Mouse (Mus musculus) MEL (cell line): ENCODE measurements around the gene Trak1.

Experiments used
- CHD2 ChIP-seq: IDR thresholded peaks from 2 replicates; pipeline ENCODE4 v1.6.1; 2011; ENCODE audit warnings: low read length, improper control_type of control experiment
- CTCF ChIP-seq, 3 experiments: IDR thresholded peaks in 2 of 3; conservative IDR thresholded peaks in 1 of 3; 2 replicates each; pipeline ENCODE4 v1.5.1; 2011 to 2012; ENCODE audit warnings: low read length in 3 of 3, low read depth in 2 of 3, mild to moderate bottlenecking in 2 of 3, improper control_type of control experiment in 1 of 3, inconsistent platforms in 1 of 3, mixed read lengths in 1 of 3, moderate library complexity in 1 of 3; ENCODE audit not compliant: control insufficient read depth in 1 of 3, insufficient read depth in 1 of 3, poor library complexity in 1 of 3, severe bottlenecking in 1 of 3
- EP300 ChIP-seq, 2 experiments: IDR thresholded peaks; 2 replicates each; pipeline ENCODE4 v1.6.1; 2011; ENCODE audit warnings: improper control_type of control experiment in 2 of 2, low read length in 2 of 2, low read depth in 1 of 2, mild to moderate bottlenecking in 1 of 2
- POLR2AphosphoS5 ChIP-seq: IDR thresholded peaks from 2 replicates; pipeline ENCODE4 v1.6.1; 2012; ENCODE audit warnings: low read depth, borderline replicate concordance, mild to moderate bottlenecking, inconsistent platforms, low read length, moderate library complexity, mixed read lengths
- ZKSCAN1 ChIP-seq: IDR thresholded peaks from 2 replicates; pipeline ENCODE4 v1.6.1; 2012; ENCODE audit warnings: low read depth, mild to moderate bottlenecking, inconsistent platforms, low read length, improper control_type of control experiment, moderate library complexity

GRCm38 (mm10) chr9:121276745-121277117 is 20.6 kb upstream of the Trak1 start:
- TF ChIP-seq CTCF (IDR thresholded peaks at IDR 0.05 in 2 of 3, conservative IDR thresholded peaks at IDR 0.05 in 1 of 3; ENCODE audit: control insufficient read depth in 1 of 3, insufficient read depth in 1 of 3, low read depth in 2 of 3, low read length in 3 of 3, poor library complexity in 1 of 3, severe bottlenecking in 1 of 3) (no peak), ZKSCAN1 (no peak), POLR2AphosphoS5 (no peak), EP300 (IDR thresholded peaks at IDR 0.05; ENCODE audit: low read depth in 1 of 2, low read length in 2 of 2) (no peak), CHD2 (no peak)
